Mouse (Mus musculus) thymus, adult 2 months (tissue): ENCODE measurements around the gene Cpne6. TPM values are rescaled to one million over a fixed set of nuclear protein-coding genes. Genes with fewer than 3 reads are reported as not detected.

Experiments
- DNase-seq: peaks from one replicate; pipeline ENCODE4 v3.0.0; 2021
- H3K27ac ChIP-seq: fragments of 200-500 bp; 2 replicates; pipeline ENCODE4 v1.5.1; 2012; ENCODE audit warnings: low read length, control low read depth; ENCODE audit not compliant: control insufficient read depth, insufficient read depth
- H3K27me3 ChIP-seq: fragments of 200-500 bp; 2 replicates; pipeline ENCODE4 v1.6.1; 2012; ENCODE audit warnings: mild to moderate bottlenecking, low read length, moderate library complexity, mixed read lengths; ENCODE audit not compliant: control insufficient read depth, insufficient read depth
- H3K36me3 ChIP-seq: fragments of 200-500 bp; 2 replicates; pipeline ENCODE4 v1.6.1; 2012; ENCODE audit warnings: mild to moderate bottlenecking, low read length, moderate library complexity; ENCODE audit not compliant: control insufficient read depth, insufficient read depth
- H3K4me1 ChIP-seq: fragments of 200-500 bp; replicated peaks from 2 replicates; pipeline ENCODE4 v1.6.1; 2012; ENCODE audit warnings: low read length; ENCODE audit not compliant: control insufficient read depth, insufficient read depth
- H3K4me3 ChIP-seq: fragments of 200-500 bp; 2 replicates; pipeline ENCODE4 v1.5.1; 2012; ENCODE audit warnings: mild to moderate bottlenecking, low read length, control low read depth, moderate library complexity; ENCODE audit not compliant: control insufficient read depth, insufficient read depth
- CTCF ChIP-seq: fragments of 200-500 bp; IDR thresholded peaks from 2 replicates; pipeline ENCODE4 v1.5.1; 2012; ENCODE audit warnings: mild to moderate bottlenecking, control low read depth, low read length, moderate library complexity, borderline replicate concordance; ENCODE audit not compliant: control insufficient read depth, poor library complexity, insufficient read depth; ENCODE audit errors: extremely low read depth
- POLR2A ChIP-seq: fragments of 200-500 bp; IDR thresholded peaks from 2 replicates; pipeline ENCODE4 v1.6.1; 2012; ENCODE audit warnings: mild to moderate bottlenecking, low read length, control low read depth, moderate library complexity; ENCODE audit not compliant: control insufficient read depth, poor library complexity, insufficient read depth; ENCODE audit errors: extremely low read depth
- WGBS: fragments of 180-500 bp; shearing (Covaris S2); methylation state at CpG from one replicate; pipeline ENCODE4 v1.1.7; 2018; 5-methylcytosine and 5-hydroxymethylcytosine counted together
- polyA plus RNA-seq: library from polyadenylated mRNA; depleted of rRNA; stranded (reverse); fragments of >200 nt; gene quantifications from 2 replicates; pipeline ENCODE4 v1.2.3, GENCODE M21; 2012; rRNA removed

Cpne6 gene
- polyA plus RNA-seq, result 0.98 and 1.0 TPM in 2 replicates

DNA sequence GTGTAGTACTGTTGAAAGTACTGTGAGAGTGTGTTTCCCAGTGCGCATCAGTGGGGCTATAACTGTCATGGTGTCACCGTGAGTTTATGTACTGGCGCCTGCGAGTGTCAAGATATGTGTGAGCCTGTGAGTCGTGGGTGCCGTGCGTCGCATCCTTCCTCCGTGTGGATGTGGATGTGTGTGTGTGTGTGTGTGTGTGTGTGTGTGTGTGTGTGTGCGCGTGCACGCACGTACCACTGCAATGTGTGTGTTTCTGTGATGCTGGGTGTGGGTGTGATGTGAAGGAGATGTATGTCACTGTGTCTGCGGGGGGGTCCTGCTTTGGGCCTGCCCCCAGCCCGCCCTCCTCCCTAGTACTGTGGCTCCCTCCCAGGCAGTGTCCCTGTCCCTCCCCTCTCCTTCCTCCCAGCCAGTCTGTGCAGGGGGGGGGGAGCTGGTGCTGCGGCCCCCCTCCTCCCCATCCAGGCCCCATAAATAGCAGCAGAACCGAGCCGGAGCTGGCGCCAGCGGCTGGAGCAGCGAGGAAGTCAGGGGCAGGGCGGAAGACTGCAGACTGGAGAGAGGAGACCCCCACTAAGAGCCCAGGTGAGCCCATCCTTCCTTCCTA lies at the start of gene Cpne6:
Gene Cpne6 (plus strand): TSS at position 321 of the 607 bp plus-strand sequence.
- no peak within 1 kb of the TSS for H3K4me3 ChIP-seq
- H3K36me3 ChIP-seq, result no peaks in the 10 kb centered on the region
- no peaks in the 10 kb centered on the region; the same call in 1 of the 2 replicates for H3K27me3 ChIP-seq
- H3K4me1 ChIP-seq, result no peaks in the 10 kb centered on the region
- WGBS, result 68% methylated on average over 21 of the region's 22 CpGs
- TF ChIP-seq POLR2A (no peak), CTCF (no peak)
- no peak within 1 kb of the TSS for H3K27ac ChIP-seq
- DNase-seq, result no peak

DNA sequence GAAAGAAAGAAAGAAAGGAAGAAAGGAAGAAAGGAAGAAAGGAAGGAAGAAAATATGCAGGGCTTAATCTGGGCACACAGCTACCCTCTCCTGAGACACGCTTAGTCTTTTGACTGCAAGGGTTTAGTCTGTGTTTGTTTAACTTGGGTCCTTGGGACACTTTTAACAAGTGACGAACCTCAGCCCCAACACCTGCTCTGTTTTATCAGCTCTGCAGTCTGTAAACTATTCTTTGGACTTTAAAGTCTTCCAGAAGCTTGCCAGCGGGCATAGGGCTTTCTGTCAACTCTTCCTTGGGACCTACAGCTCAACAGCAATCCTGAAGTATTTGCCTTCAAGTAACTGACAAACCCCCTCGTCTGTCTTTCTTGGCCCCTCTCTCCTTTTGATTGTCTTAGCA lies 48.5 kb upstream of the Cpne6 start:
- Histone ChIP-seq H3K36me3 (no peaks in the 10 kb centered on the region), H3K4me3 (no peak overlapping the region), H3K4me1 (no peaks in the 10 kb centered on the region), H3K27me3 (no peaks in the 10 kb centered on the region; the same call in 1 of the 2 replicates), H3K27ac (no peak overlapping the region)
- no peak for TF ChIP-seq CTCF
- no peak for TF ChIP-seq POLR2A
- 84% methylated on average over 4 of the region's 4 CpGs for WGBS
- no peak for DNase-seq

- Histone ChIP-seq H3K27ac (no peak overlapping the region), H3K4me3 (no peak overlapping the region), H3K4me1 (no peaks in the 10 kb centered on the region), H3K27me3 (no peaks in the 10 kb centered on the region; the same call in 1 of the 2 replicates), H3K36me3 (no peaks in the 10 kb centered on the region)
- 76% methylated on average over 4 of the region's 4 CpGs for WGBS
- TF ChIP-seq CTCF (no peak), POLR2A (no peak)
- no peak for DNase-seq
These were observed 43.8 kb upstream of the Cpne6 start for GRCm38 (mm10) chr14:55466481-55466880.

- no peaks in the 10 kb centered on the region for H3K4me1 ChIP-seq
- 84% methylated on average over 7 of the region's 7 CpGs for WGBS
- no peak for DNase-seq
- no peak overlapping the region for H3K4me3 ChIP-seq
- TF ChIP-seq POLR2A (no peak), CTCF (no peak)
- no peak overlapping the region for H3K27ac ChIP-seq
- no peaks in the 10 kb centered on the region; the same call in 1 of the 2 replicates for H3K27me3 ChIP-seq
- no peaks in the 10 kb centered on the region for H3K36me3 ChIP-seq
These were observed 43.1 kb upstream of the Cpne6 start for GRCm38 (mm10) chr14:55467108-55467507.

DNA sequence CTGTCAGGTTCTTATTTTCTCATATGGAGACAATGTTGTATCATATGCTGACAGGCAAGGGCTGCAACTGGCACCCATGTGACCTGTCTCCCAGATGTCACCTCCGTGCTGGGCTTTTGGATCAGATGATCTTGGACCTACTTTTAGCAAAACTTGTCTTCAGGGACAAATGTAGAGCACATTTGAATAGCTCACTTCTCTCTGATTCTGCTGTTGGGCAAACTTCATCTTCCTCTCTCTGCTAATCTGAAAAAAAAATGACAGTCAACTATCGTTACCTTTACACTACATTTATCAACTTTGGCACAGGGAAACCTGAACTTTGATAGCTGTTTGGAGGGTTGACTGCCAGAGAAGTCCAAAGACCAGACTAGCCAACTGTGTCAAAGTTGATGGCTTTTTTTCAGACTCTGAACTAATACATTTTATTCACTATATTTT lies 41.9 kb upstream of the Cpne6 start:
- Histone ChIP-seq H3K4me3 (no peak overlapping the region), H3K27ac (no peak overlapping the region), H3K4me1 (no peaks in the 10 kb centered on the region), H3K36me3 (no peaks in the 10 kb centered on the region), H3K27me3 (no peaks in the 10 kb centered on the region; the same call in 1 of the 2 replicates)
- WGBS, result 93% methylated on average over 2 of the region's 2 CpGs
- no peak for DNase-seq
- TF ChIP-seq POLR2A (no peak), CTCF (no peak)

GRCm38 (mm10) chr14:55469041-55469440 lies 41.2 kb upstream of the Cpne6 start:
- no peak for TF ChIP-seq CTCF
- TF ChIP-seq POLR2A, result no peak
- H3K4me3 ChIP-seq, result no peak overlapping the region
- H3K27ac ChIP-seq, result no peak overlapping the region
- H3K4me1 ChIP-seq, result no peaks in the 10 kb centered on the region
- H3K27me3 ChIP-seq, result no peaks in the 10 kb centered on the region; the same call in 1 of the 2 replicates
- WGBS, result 89% methylated on average over 2 of the region's 2 CpGs
- no peaks in the 10 kb centered on the region for H3K36me3 ChIP-seq
- DNase-seq, result no peak

DNA sequence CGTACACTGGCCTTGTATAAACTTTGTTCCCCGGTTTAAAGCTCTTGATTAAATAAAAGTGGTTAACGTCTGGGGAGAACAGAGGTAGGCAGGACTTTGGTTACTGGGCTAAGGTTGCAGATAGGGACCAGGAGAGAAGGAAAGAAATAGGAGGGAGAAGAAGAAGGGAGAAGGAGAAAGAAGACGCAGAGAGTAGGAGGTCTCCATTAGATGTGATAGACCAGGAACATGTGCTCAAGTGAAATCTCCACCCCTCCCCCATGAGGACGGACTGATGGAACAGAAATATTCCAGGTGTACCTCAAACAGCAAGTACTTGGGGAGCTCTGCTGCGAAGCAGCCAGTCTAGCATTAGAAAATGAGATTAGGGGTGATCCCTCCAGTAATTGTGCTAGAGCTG lies 40.4 kb upstream of the Cpne6 start:
- Histone ChIP-seq H3K27me3 (no peaks in the 10 kb centered on the region; the same call in 1 of the 2 replicates), H3K27ac (no peak overlapping the region), H3K4me1 (no peaks in the 10 kb centered on the region), H3K36me3 (no peaks in the 10 kb centered on the region), H3K4me3 (no peak overlapping the region)
- no peak for TF ChIP-seq CTCF
- no peak for TF ChIP-seq POLR2A
- 98% methylated on average over 6 of the region's 6 CpGs for WGBS
- DNase-seq, result no peak
